Mouse (Mus musculus) midbrain, embryonic 16.5 days (tissue): ENCODE data around the gene Ndufb5. TPM values are rescaled to one million over a fixed set of nuclear protein-coding genes. Genes with fewer than 3 reads are reported as not detected.
"Not testable (repeated sequence)": the region's sequence is repeated elsewhere in the genome, so short reads cannot be mapped to it uniquely, and the experiment has no call there.

Experiments
- ATAC-seq: fragments of 200-750 bp; cut with Nextera tagmentation; 2 replicates; pipeline ENCODE4 v1.8.0; 2017; ENCODE audit warnings: moderate TSS enrichment
- H3K27ac ChIP-seq: fragments of 300-500 bp; sonication (generic); 2 replicates; pipeline ENCODE4 v1.5.1; 2014; ENCODE audit warnings: mild to moderate bottlenecking, low read length, mixed read lengths
- H3K27me3 ChIP-seq: fragments of 300-500 bp; sonication (generic); 2 replicates; pipeline ENCODE4 v1.6.1; 2014; ENCODE audit warnings: low read depth, low read length, mixed read lengths; ENCODE audit not compliant: control insufficient read depth, insufficient read depth
- H3K36me3 ChIP-seq: fragments of 300-500 bp; sonication (generic); 2 replicates; pipeline ENCODE4 v1.6.1; 2014; ENCODE audit warnings: mild to moderate bottlenecking, low read length, moderate library complexity, mixed read lengths; ENCODE audit not compliant: control insufficient read depth, insufficient read depth
- H3K4me1 ChIP-seq: fragments of 300-500 bp; sonication (generic); 2 replicates; pipeline ENCODE4 v1.6.1; 2014; ENCODE audit warnings: mild to moderate bottlenecking, low read length, mixed read lengths; ENCODE audit not compliant: control insufficient read depth, insufficient read depth
- H3K4me2 ChIP-seq: fragments of 300-500 bp; sonication (generic); 2 replicates; pipeline ENCODE4 v1.6.1; 2014; ENCODE audit warnings: mild to moderate bottlenecking, low read length, mixed read lengths
- H3K4me3 ChIP-seq: fragments of 300-500 bp; sonication (generic); 2 replicates; pipeline ENCODE4 v1.5.1; 2014; ENCODE audit warnings: low read depth, mild to moderate bottlenecking, low read length, moderate library complexity, mixed read lengths
- H3K9ac ChIP-seq: fragments of 300-500 bp; sonication (generic); 2 replicates; pipeline ENCODE4 v1.6.1; 2014; ENCODE audit warnings: low read depth, low read length, mixed read lengths
- H3K9me3 ChIP-seq: fragments of 300-500 bp; sonication (generic); replicated peaks from 2 replicates; pipeline ENCODE4 v1.6.1; 2014; ENCODE audit warnings: mild to moderate bottlenecking, low read length, mixed read lengths; ENCODE audit not compliant: control insufficient read depth, poor library complexity, severe bottlenecking
- WGBS: fragments of 180-500 bp; shearing (Covaris S2); extraction: QIAGEN DNeasy Blood & Tissue Kit; methylation state at CpG from one replicate; pipeline ENCODE4 v1.1.7; 2014; 5-methylcytosine and 5-hydroxymethylcytosine counted together
- polyA plus RNA-seq: library from polyadenylated mRNA; unstranded; fragments of >200 nt; fragmentation: Nextera tagmentation; extraction: Ambion mirVana; gene quantifications from 2 replicates; pipeline ENCODE4 v1.2.1, GENCODE M21; 2015

Gene Ndufb5
- polyA plus RNA-seq, 1 experiment from 2014 or later = 301 TPM

GRCm38 (mm10) chr3:32717403-32717802 is 19.4 kb upstream of the Ndufb5 start:
- not testable (repeated sequence) for H3K9me3 ChIP-seq, H3K4me3 ChIP-seq, ATAC-seq, H3K9ac ChIP-seq, H3K4me2 ChIP-seq, H3K27me3 ChIP-seq, H3K27ac ChIP-seq, H3K4me1 ChIP-seq
- H3K36me3 ChIP-seq = peaks cover 44% of the 10 kb centered on the region
- 97% methylated on average over 6 of the region's 6 CpGs for WGBS

- no peak overlapping the region for H3K4me2 ChIP-seq
- 95% methylated on average over 5 of the region's 5 CpGs for WGBS
- H3K27ac ChIP-seq = no peak overlapping the region
- no peak overlapping the region for H3K4me3 ChIP-seq
- peaks cover 47% of the 10 kb centered on the region for H3K36me3 ChIP-seq
- H3K9ac ChIP-seq = no peak overlapping the region
- H3K4me1 ChIP-seq = no peaks in the 10 kb centered on the region
- H3K27me3 ChIP-seq = no peaks in the 10 kb centered on the region
- no peak for ATAC-seq
- H3K9me3 ChIP-seq = no peaks in the 10 kb centered on the region
Observed at GRCm38 (mm10) chr3:32718271-32718670, 18.5 kb upstream of the Ndufb5 start.

- no peaks in the 10 kb centered on the region for H3K27me3 ChIP-seq
- no peaks in the 10 kb centered on the region for H3K9me3 ChIP-seq
- H3K4me2 ChIP-seq = no peak overlapping the region
- no peak overlapping the region for H3K4me3 ChIP-seq
- H3K9ac ChIP-seq = no peak overlapping the region
- no peak overlapping the region for H3K27ac ChIP-seq
- H3K4me1 ChIP-seq = no peaks in the 10 kb centered on the region
- ATAC-seq = no peak
- peaks cover 53% of the 10 kb centered on the region for H3K36me3 ChIP-seq
- WGBS = 96% methylated on average over 7 of the region's 7 CpGs
Observed at GRCm38 (mm10) chr3:32724191-32724590, 12.6 kb upstream of the Ndufb5 start.

GRCm38 (mm10) chr3:32725951-32726350 is 10.8 kb upstream of the Ndufb5 start:
- Histone ChIP-seq H3K9me3 (no peaks in the 10 kb centered on the region), H3K4me3 (no peak overlapping the region), H3K4me2 (no peak overlapping the region), H3K27ac (no peak overlapping the region), H3K36me3 (peaks cover 53% of the 10 kb centered on the region), H3K4me1 (no peaks in the 10 kb centered on the region), H3K9ac (no peak overlapping the region), H3K27me3 (no peaks in the 10 kb centered on the region)
- 96% methylated on average over 5 of the region's 5 CpGs for WGBS
- no peak for ATAC-seq

- no peaks in the 10 kb centered on the region for H3K4me1 ChIP-seq
- no peaks in the 10 kb centered on the region for H3K9me3 ChIP-seq
- H3K27ac ChIP-seq = no peak overlapping the region
- H3K4me2 ChIP-seq = no peak overlapping the region
- no peak overlapping the region for H3K4me3 ChIP-seq
- no peak for ATAC-seq
- peaks cover 53% of the 10 kb centered on the region for H3K36me3 ChIP-seq
- no peaks in the 10 kb centered on the region for H3K27me3 ChIP-seq
- H3K9ac ChIP-seq = no peak overlapping the region
- WGBS = 90% methylated on average over 4 of the region's 4 CpGs
Observed at GRCm38 (mm10) chr3:32727861-32728260, 8.9 kb upstream of the Ndufb5 start.

- under 1% methylated on average over 31 of the region's 31 CpGs for WGBS
- Histone ChIP-seq H3K27me3 (no peaks in the 10 kb centered on the region), H3K27ac (peak within 1 kb of the TSS; percentile 86), H3K4me2 (peak within 1 kb of the TSS; percentile 88), H3K4me1 (peaks cover 26% of the 10 kb centered on the region), H3K9ac (peak within 1 kb of the TSS; percentile 87), H3K9me3 (no peaks in the 10 kb centered on the region), H3K4me3 (peak within 1 kb of the TSS; percentile 69), H3K36me3 (peaks cover 14% of the 10 kb centered on the region; the same call in 1 of the 2 replicates)
- ATAC-seq = peak; percentile 74
Observed at GRCm38 (mm10) chr3:32737172-32737655, 424 bp downstream of the Ndufb5 start, which contains the start of gene Mrpl47. Gene Mrpl47 (minus strand): TSS chr3:32737605.

- ATAC-seq = no peak
- WGBS = 89% methylated on average over 5 of the region's 5 CpGs
- Histone ChIP-seq H3K9me3 (no peaks in the 10 kb centered on the region), H3K9ac (no peak overlapping the region), H3K36me3 (peaks cover 4% of the 10 kb centered on the region; the same call in 1 of the 2 replicates), H3K4me3 (no peak overlapping the region), H3K4me2 (no peak overlapping the region), H3K27ac (no peak overlapping the region), H3K4me1 (peaks cover 26% of the 10 kb centered on the region), H3K27me3 (no peaks in the 10 kb centered on the region)
Observed at GRCm38 (mm10) chr3:32738549-32738948, 1.8 kb downstream of the Ndufb5 start.

- H3K4me1 ChIP-seq = peaks cover 18% of the 10 kb centered on the region
- no peaks in the 10 kb centered on the region for H3K27me3 ChIP-seq
- peaks cover 18% of the 10 kb centered on the region; the same call in 1 of the 2 replicates for H3K36me3 ChIP-seq
- no peak overlapping the region for H3K27ac ChIP-seq
- H3K9me3 ChIP-seq = no peaks in the 10 kb centered on the region
- no peak overlapping the region for H3K4me3 ChIP-seq
- H3K9ac ChIP-seq = no peak overlapping the region
- 89% methylated on average over 2 of the region's 2 CpGs for WGBS
- H3K4me2 ChIP-seq = no peak overlapping the region
- ATAC-seq = no peak
Observed at GRCm38 (mm10) chr3:32742276-32742780, 5.5 kb downstream of the Ndufb5 start.

GRCm38 (mm10) chr3:32745001-32745400 is 8.2 kb downstream of the Ndufb5 start:
- no peak for ATAC-seq
- Histone ChIP-seq H3K27ac (no peak overlapping the region), H3K27me3 (no peaks in the 10 kb centered on the region), H3K9me3 (no peaks in the 10 kb centered on the region), H3K4me2 (no peak overlapping the region), H3K4me1 (no peaks in the 10 kb centered on the region), H3K9ac (no peak overlapping the region), H3K36me3 (peaks cover 24% of the 10 kb centered on the region; the same call in 1 of the 2 replicates), H3K4me3 (no peak overlapping the region)
- 96% methylated on average over 6 of the region's 6 CpGs for WGBS
